Mouse (Mus musculus) heart, postnatal 4 days (tissue): ENCODE measurements around the gene Dars. TPM values are rescaled to one million over a fixed set of nuclear protein-coding genes. Genes with fewer than 3 reads are reported as not detected.
"Not testable (repeated sequence)": the region's sequence is repeated elsewhere in the genome, so short reads cannot be mapped to it uniquely, and the experiment has no call there.

ENCODE experiments used
- DNase-seq: peaks from one replicate; pipeline ENCODE4 v3.0.0; 2021
- total RNA-seq, 2 experiments: library from RNA; stranded (reverse); gene quantifications; 2 replicates each; pipeline ENCODE4 v1.2.3; 2021

Dars gene
- total RNA-seq, 2 experiments from 2014 or later = 56.5 to 57.8 TPM

GRCm38 (mm10) chr1:128337708-128338320 lies 79.4 kb downstream of the Dars start:
- no peak for DNase-seq

DNA sequence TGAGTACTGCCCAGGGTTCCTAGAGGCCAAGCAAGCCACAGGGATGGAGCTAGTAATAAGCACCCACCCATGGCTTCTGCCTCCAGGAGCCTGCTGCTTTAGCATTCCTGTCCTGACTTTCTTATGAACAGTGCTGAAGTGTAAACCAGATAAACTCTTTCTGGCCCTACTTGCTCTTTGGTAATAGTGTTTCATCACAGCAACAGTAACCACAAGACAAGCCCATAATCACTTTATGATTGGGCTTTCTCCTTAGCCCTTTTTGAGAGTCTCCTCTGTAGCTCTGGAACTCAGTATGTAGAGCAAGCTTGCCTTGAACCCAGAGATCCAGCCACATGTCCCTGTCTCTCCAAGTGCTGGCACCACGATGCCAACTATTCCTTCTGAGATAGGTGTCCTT lies 86.9 kb downstream of the Dars start:
- no peak for DNase-seq

GRCm38 (mm10) chr1:128328218-128328617 lies 89.0 kb downstream of the Dars start, which contains the start of gene Lct:
TSS of gene Lct (minus strand) at chr1:128328318.
- no peak for DNase-seq

DNA sequence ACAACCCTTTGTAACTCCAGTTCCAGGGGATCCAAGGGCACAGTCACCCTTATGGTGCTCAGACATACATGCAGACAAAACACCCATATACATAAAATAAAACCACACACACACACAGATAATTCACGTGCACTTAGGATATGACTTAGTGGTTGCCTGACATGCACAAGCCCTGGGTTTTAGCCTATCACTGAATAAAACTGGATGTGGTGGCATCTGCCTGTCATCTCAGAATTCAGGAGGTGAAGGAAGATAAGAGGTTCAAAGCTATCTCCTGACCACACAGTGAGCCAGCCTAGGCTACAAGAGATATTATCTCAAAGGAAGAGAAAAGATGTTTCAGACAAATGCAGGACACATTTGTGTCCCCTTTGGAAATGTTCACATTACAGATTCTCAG lies 90.0 kb downstream of the Dars start:
- DNase-seq = no peak

DNA sequence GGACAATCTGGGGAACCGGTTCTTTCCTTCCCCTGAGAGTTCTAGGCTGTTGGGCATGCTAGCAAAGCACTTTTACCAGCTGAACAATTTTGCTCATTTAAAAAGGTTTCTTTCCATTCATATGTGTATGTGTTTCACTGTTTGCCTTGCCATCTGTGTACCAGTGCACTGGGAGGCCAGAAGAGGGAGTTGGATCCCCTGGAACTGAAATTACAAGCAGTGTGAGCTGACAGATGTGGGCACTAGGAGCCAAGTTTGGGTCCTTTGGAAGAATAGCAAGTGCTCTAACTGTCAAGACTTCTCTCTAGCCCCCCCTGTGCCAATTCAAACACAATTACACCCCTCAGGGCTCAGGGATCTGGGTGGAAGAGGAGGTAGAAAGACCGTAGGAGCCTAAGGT lies 92.4 kb downstream of the Dars start:
- no peak for DNase-seq

GRCm38 (mm10) chr1:128323026-128323643 lies 94.0 kb downstream of the Dars start:
- no peak for DNase-seq

DNA sequence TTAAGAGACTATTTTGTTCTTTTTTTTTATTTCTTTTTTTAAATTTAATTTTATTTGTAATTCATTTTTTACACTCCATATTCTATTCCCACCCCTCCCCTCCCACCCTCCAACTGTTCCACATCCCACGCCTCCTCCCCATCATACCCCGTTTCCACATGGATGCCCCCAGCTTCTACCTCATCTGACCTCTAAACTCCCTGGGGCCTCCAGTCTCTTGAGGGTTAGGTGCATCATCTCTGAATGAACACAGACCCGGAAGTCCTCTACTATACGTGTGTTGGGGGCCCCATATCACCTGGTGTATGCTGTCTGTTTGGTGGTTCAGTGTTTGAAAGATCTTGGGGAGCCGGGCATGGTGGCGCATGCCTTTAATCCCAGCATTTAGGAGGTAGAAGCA lies 97.9 kb downstream of the Dars start:
- DNase-seq = not testable (repeated sequence)

GRCm38 (mm10) chr1:128314665-128315064 lies 102.5 kb downstream of the Dars start:
- DNase-seq = no peak

Other genes with a start within 250 kb of the Dars start
- 10 to 100 TPM; 43.2 to 49.3 TPM for gene Ubxn4, start 173.4 kb downstream of the Dars start, total RNA-seq
- gene Lct, start 89.0 kb downstream of the Dars start, total RNA-seq = under 1 TPM; 0.14 to 0.52 TPM
- gene Mcm6, start 57.7 kb downstream of the Dars start, total RNA-seq = 10 to 100 TPM; 85.0 to 85.3 TPM
- gene Cxcr4, start 174.9 kb upstream of the Dars start, total RNA-seq = 10 to 100 TPM in 1 of 2 experiments, 1 to 10 TPM in 1; 8.3 to 10.8 TPM